Mouse (Mus musculus) intestine, embryonic 16.5 days (tissue): ENCODE measurements at regions not wholly inside any gene's neighbourhood (a gene's known extent, or its start where the extent isn't known, plus 50 kb on each side); places are given as distances from the start of the nearest gene placed in this dataset.
A peak's percentile ranks its signal among the peaks of the same experiment; 100 is the strongest.

Experiments
- ATAC-seq: fragments of 200-750 bp; cut with Nextera tagmentation; 2 replicates; pipeline ENCODE4 v1.8.0; 2017; ENCODE audit warnings: moderate TSS enrichment, moderate library complexity
- H3K27ac ChIP-seq: fragments of 300-500 bp; sonication (generic); 2 replicates; pipeline ENCODE4 v1.5.1; 2014; ENCODE audit warnings: mild to moderate bottlenecking, low read length
- H3K27me3 ChIP-seq: fragments of 300-500 bp; sonication (generic); replicated peaks from 2 replicates; pipeline ENCODE4 v1.6.1; 2014; ENCODE audit warnings: low read length, control low read depth, mixed read lengths; ENCODE audit not compliant: control insufficient read depth, insufficient read depth
- H3K36me3 ChIP-seq: fragments of 300-500 bp; sonication (generic); 2 replicates; pipeline ENCODE4 v1.6.1; 2014; ENCODE audit warnings: low read length, control low read depth; ENCODE audit not compliant: control insufficient read depth, insufficient read depth
- H3K4me1 ChIP-seq: fragments of 300-500 bp; sonication (generic); 2 replicates; pipeline ENCODE4 v1.6.1; 2014; ENCODE audit warnings: low read length, control low read depth, mixed read lengths; ENCODE audit not compliant: control insufficient read depth, insufficient read depth
- H3K4me2 ChIP-seq: fragments of 300-500 bp; sonication (generic); 2 replicates; pipeline ENCODE4 v1.6.1; 2014; ENCODE audit warnings: low read depth, low read length, control low read depth
- H3K4me3 ChIP-seq: fragments of 300-500 bp; sonication (generic); 2 replicates; pipeline ENCODE4 v1.5.1; 2014; ENCODE audit warnings: mild to moderate bottlenecking, low read length
- H3K9ac ChIP-seq: fragments of 300-500 bp; sonication (generic); 2 replicates; pipeline ENCODE4 v1.6.1; 2014; ENCODE audit warnings: low read depth, low read length
- H3K9me3 ChIP-seq: fragments of 300-500 bp; sonication (generic); 2 replicates; pipeline ENCODE4 v1.6.1; 2016; ENCODE audit warnings: low read length, control low read depth; ENCODE audit not compliant: control insufficient read depth
- WGBS: fragments of 180-500 bp; shearing (Covaris S2); extraction: QIAGEN DNeasy Blood & Tissue Kit; methylation state at CpG from one replicate; pipeline ENCODE4 v1.1.7; 2014; 5-methylcytosine and 5-hydroxymethylcytosine counted together

DNA sequence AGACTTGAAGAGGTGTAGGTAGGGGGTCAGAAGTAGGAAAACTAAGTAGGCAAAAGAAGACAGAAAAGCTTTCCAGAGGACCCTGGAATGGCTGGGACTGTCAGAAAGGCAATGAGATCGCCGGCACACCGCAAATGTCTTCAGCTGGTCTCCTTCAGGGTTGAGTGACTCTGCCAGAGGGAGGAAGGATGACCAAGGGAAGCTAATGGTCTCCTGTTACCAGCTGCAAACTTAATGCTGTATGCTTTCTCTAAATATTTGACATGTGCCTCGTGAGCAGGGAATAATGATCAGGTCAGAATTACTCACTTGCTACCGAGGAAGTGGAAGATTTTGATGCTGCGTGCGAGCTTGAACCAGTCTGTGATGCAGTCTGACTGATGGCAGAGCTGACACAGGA, 125.2 kb upstream of the Syt6 start:
- no peaks in the 10 kb centered on the region for H3K4me1 ChIP-seq
- no peak overlapping the region for H3K4me2 ChIP-seq
- no peaks in the 10 kb centered on the region for H3K27me3 ChIP-seq
- H3K4me3 ChIP-seq: no peak overlapping the region
- no peaks in the 10 kb centered on the region for H3K36me3 ChIP-seq
- WGBS: 46% methylated on average over 7 of the region's 7 CpGs
- H3K9ac ChIP-seq: no peak overlapping the region
- no peak overlapping the region for H3K27ac ChIP-seq
- no peaks in the 10 kb centered on the region for H3K9me3 ChIP-seq
- ATAC-seq: no peak

DNA sequence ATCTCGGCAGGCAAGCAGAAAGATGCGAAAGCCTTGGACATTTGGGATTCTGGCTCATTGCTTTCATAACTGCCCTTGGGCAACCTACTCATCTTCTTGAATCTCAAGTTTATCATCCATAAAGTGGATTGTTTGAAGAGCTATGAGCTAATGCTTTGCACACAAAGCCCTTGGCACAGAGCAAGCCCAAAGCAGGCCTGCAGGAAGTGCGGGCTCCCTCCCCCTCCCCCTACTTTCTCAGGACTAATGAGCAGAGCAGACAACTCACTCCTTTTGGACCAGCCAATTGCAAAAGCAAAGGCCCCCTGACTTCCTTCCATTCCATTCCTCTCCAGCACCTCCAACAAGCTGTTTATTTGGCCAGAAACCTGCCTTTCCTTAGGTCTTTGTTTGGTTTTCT, 123.1 kb upstream of the Syt6 start:
- no peak for ATAC-seq
- Histone ChIP-seq H3K9me3 (no peaks in the 10 kb centered on the region), H3K27ac (no peak overlapping the region), H3K4me1 (no peaks in the 10 kb centered on the region), H3K36me3 (no peaks in the 10 kb centered on the region), H3K9ac (no peak overlapping the region), H3K4me2 (no peak overlapping the region), H3K4me3 (no peak overlapping the region), H3K27me3 (no peaks in the 10 kb centered on the region)
- WGBS: 78% methylated on average over 3 of the region's 3 CpGs

DNA sequence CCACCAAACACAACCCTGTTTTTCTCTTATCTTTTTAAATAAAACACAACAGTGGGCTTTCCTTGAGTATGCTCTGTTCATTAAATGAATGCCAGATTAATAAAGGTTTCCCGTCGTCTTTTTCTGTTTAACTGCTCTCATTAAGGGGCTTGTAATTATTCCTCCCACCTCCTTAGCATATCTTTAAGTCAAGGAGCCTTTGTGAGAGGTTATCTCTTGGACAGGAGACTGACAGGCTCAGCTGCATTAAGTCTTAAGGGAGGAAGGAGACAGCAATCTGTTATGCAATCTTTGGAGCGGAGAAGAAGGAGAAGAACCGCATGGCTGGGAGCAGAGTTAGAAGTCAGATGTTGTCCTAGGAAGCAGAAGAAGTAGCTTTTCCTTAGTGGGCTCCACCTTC, 111.3 kb upstream of the Syt6 start:
- H3K9ac ChIP-seq: no peak overlapping the region
- H3K9me3 ChIP-seq: no peaks in the 10 kb centered on the region
- WGBS: 56% methylated on average over 4 of the region's 4 CpGs
- no peak overlapping the region for H3K27ac ChIP-seq
- peaks cover 14% of the 10 kb centered on the region for H3K4me1 ChIP-seq
- H3K4me2 ChIP-seq: no peak overlapping the region
- H3K27me3 ChIP-seq: no peaks in the 10 kb centered on the region
- ATAC-seq: no peak
- H3K4me3 ChIP-seq: no peak overlapping the region
- no peaks in the 10 kb centered on the region for H3K36me3 ChIP-seq

DNA sequence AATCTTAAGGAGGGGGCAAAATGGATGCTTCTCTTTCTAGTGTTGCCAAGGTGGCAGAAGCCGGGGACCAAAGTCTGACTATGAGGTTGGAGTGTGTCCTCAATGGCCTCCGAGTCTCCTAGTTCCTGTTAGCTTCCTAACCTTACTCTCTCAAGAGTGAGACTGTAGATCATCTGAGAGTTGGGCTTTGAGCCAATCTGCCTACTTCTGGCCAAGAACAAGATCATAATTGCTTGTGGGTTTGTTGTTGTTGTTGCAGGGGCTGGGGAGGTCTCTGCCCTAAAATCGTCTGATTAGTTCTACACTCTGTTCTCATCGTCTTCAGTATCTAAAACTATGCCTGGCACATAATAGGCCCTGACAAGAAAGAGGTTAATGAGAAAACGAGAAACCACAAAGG, 110.8 kb upstream of the Syt6 start:
- no peaks in the 10 kb centered on the region for H3K36me3 ChIP-seq
- WGBS: 46% methylated on average over 5 of the region's 5 CpGs
- H3K4me2 ChIP-seq: no peak overlapping the region
- H3K27ac ChIP-seq: no peak overlapping the region
- H3K9me3 ChIP-seq: no peaks in the 10 kb centered on the region
- H3K4me3 ChIP-seq: no peak overlapping the region
- no peak for ATAC-seq
- peaks cover 14% of the 10 kb centered on the region for H3K4me1 ChIP-seq
- no peaks in the 10 kb centered on the region for H3K27me3 ChIP-seq
- H3K9ac ChIP-seq: no peak overlapping the region

DNA sequence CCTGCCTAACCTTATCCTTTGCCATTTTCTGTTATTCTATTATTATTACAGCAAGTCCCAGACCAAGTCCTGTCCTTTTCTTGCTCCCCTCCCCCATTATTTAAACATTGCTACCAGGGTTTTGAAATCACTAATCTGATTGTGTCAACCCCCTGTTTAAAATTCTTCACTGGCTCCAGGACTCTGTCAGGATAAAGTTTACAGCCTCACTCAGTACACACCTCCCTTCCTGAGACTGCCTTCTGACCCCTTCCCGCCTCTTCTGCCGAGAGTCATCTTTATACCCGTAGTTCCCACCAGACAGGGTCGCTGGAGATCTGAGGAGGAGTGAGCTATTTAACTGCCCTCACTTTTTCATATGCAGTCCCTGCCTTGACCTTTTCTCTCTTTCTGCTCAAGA, 110.3 kb upstream of the Syt6 start:
- ATAC-seq: no peak
- WGBS: 18% methylated on average over 4 of the region's 4 CpGs

DNA sequence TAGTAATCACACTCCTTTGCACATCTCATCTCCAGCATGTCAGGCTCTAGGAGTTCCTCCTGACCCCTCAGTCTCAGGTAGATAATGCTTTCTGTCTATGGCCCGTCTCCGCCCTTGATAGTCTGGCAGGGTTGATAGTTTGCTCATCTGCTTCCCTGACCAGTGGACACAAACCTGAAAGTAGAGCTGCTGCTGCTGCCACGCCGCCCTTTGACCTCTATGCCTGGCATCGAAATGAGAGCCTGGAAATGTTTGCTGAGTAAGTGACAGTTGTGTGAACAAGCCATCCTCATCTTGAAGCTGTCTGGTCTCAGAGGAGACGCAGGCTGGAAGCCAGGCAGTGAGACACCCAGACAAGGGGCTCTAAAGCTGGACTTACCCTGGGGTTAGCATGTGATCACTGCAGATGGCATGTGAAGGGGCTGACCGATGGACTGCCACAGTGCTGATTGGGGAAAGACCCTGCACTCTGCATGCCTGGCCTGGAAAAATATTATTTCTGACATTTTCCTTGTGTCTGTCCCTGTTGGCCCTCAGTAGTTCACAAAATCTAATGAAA, 109.8 kb upstream of the Syt6 start:
- ATAC-seq: no peak

More for the DNA sequence above, 110.3 kb upstream of the Syt6 start:
- Histone ChIP-seq H3K27ac (no peak overlapping the region), H3K4me1 (peaks cover 14% of the 10 kb centered on the region), H3K36me3 (no peaks in the 10 kb centered on the region), H3K27me3 (no peaks in the 10 kb centered on the region), H3K9ac (no peak overlapping the region), H3K4me3 (no peak overlapping the region), H3K9me3 (no peaks in the 10 kb centered on the region), H3K4me2 (no peak overlapping the region)

DNA sequence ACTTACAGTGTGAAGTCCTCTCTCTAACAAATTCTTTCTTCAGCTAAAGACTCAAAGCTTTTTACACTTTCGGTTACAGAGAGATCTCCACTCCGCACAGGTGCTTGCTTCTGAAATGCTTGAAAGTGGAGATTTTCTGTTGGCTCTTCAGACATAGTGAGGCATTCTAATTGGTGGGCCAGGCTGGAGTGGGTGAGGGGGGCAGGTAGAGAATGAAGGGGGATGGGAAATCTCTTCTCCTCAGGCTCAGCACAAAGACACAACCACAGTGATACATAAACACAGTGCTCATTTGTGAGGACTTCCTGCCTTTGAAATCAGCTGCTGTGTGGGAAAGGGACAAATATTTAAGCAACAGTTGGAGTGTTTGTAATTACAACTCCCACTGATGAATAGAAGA, 109.1 kb upstream of the Syt6 start:
- ATAC-seq: no peak
- no peak overlapping the region for H3K9ac ChIP-seq
- H3K36me3 ChIP-seq: no peaks in the 10 kb centered on the region
- H3K4me2 ChIP-seq: no peak overlapping the region
- no peak overlapping the region for H3K4me3 ChIP-seq
- no peak overlapping the region for H3K27ac ChIP-seq
- H3K4me1 ChIP-seq: peaks cover 14% of the 10 kb centered on the region
- no peaks in the 10 kb centered on the region for H3K9me3 ChIP-seq
- no peaks in the 10 kb centered on the region for H3K27me3 ChIP-seq
- 46% methylated on average over 2 of the region's 2 CpGs for WGBS

More for the DNA sequence above, 109.8 kb upstream of the Syt6 start:
- Histone ChIP-seq H3K4me1 (peaks cover 14% of the 10 kb centered on the region), H3K4me2 (no peak overlapping the region), H3K36me3 (no peaks in the 10 kb centered on the region), H3K4me3 (no peak overlapping the region), H3K27me3 (no peaks in the 10 kb centered on the region), H3K27ac (no peak overlapping the region), H3K9me3 (no peaks in the 10 kb centered on the region), H3K9ac (no peak overlapping the region)
- WGBS: 42% methylated on average over 7 of the region's 7 CpGs

DNA sequence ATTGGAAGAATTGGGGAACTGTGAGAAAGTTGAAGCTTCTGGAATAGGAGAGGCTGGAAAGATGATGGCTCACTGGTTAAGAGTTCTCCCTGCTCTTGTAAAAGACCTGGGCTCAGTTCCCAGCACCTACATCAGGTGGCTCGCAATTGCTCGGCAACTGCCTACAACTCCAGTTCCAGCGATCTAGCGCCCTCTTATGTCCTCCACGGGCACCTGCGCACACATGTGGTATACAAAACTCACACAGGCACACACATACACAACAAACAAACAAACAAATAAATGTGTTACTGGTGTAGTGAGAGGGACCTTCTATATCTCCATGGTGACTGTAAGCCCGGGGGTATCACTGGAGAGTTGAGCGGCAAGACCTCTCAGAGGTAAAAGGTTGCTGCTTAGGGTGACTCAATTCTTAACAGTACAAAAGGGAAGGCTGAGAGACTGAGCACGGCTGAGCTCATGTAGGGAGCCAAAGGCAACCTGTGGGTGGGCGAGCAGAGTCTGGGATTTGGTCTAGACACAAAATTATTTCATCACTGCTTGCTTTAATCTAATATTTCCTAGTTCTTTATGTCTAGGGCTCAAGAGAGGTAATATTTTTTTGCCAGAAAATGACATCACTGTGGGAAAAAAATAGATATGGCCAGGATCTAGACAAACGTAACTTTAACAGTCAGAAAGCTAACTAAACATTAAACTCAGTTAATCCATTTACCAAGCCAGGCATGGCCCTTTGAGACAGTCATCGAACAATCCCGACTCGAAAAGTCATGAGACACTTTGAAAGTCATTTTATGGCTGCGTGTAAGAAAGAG, 104.2 kb upstream of the Syt6 start:
- no peak overlapping the region for H3K4me2 ChIP-seq
- H3K4me3 ChIP-seq: no peak overlapping the region
- H3K9ac ChIP-seq: no peak overlapping the region
- no peaks in the 10 kb centered on the region for H3K9me3 ChIP-seq
- no peak for ATAC-seq
- H3K27me3 ChIP-seq: no peaks in the 10 kb centered on the region
- no peak overlapping the region for H3K27ac ChIP-seq
- no peaks in the 10 kb centered on the region for H3K4me1 ChIP-seq
- WGBS: 85% methylated on average over 15 of the region's 15 CpGs
- H3K36me3 ChIP-seq: no peaks in the 10 kb centered on the region

DNA sequence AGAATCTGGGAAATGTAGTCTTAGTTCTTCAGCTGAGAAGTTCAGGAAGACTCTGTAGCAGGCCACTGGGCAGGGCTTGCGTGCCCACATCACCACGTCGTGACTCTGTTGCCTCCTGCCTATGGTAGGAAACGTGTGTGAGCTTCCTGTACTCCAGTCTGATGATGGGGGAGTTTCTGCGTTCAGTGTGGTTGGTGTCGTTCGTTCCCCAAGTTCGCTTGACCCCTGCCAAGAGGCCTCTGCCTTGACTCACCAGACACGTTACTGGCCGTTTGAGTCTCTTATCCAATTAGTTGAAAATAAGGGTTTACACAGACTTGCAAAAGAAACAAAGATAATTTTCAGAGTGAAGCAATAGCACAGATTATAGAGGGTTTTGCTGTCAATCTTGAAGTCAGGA, 102.4 kb upstream of the Syt6 start:
- no peak for ATAC-seq
- 73% methylated on average over 10 of the region's 10 CpGs for WGBS
- Histone ChIP-seq H3K27me3 (no peaks in the 10 kb centered on the region), H3K4me1 (no peaks in the 10 kb centered on the region), H3K4me2 (no peak overlapping the region), H3K36me3 (no peaks in the 10 kb centered on the region), H3K4me3 (no peak overlapping the region), H3K27ac (0 out of 2 replicates have a peak overlapping the region, but pooled peaks have one; percentile 42), H3K9me3 (no peaks in the 10 kb centered on the region), H3K9ac (no peak overlapping the region)
